Mouse (Mus musculus): ENCODE measurements at regions not wholly inside any gene's neighbourhood (a gene's known extent, or its start where the extent isn't known, plus 50 kb on each side); places are given as distances from the start of the nearest gene placed in this dataset.

DNA sequence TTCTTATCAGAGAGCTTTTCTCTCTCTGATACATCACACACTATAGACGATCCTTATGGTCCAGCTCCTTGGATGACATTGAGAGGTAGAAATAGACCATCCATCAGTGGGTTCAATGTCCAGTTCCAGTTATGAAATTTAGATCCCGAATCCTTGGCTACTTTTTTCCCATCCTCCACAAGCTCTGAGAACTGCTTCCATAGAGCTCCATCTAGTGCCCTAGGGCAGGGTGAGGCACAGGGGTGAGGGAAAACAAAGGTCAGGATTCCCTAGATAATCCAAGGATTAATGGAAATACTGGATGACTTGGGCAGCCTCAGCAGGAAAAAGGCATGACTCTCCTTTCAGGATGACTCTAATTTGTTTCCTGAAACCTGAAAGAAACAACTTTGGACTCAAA is 732.1 kb downstream of the Gsdmc2 start:
- no peak for TF ChIP-seq CHD2 (IDR thresholded peaks at IDR 0.05; ENCODE audit: low read depth, low read length)
- TF ChIP-seq ZC3H11A (IDR thresholded peaks at IDR 0.05; ENCODE audit: borderline replicate concordance, low read depth, low read length) = no peak
- no peak for TF ChIP-seq HCFC1 (IDR thresholded peaks at IDR 0.05; ENCODE audit: borderline replicate concordance, insufficient read depth, low read length)
- no peak for TF ChIP-seq ZNF384 (IDR thresholded peaks at IDR 0.05; ENCODE audit: low read depth, low read length)
- no peak for TF ChIP-seq MAFK (IDR thresholded peaks at IDR 0.05; ENCODE audit: insufficient read depth, low read depth, low read length)
- no peak for DNase-seq (ENCODE audit: low read depth, low spot score)
- Histone ChIP-seq H3K4me1 (ENCODE audit: control insufficient read depth in 2 of 2, insufficient read depth in 2 of 2, low read length in 2 of 2, poor library complexity in 1 of 2) (no peaks in the 10 kb centered on the region), H3K9ac (ENCODE audit: insufficient read depth, low read depth, low read length, poor library complexity, severe bottlenecking) (no peak overlapping the region), H3K27ac (ENCODE audit: insufficient read depth, low read depth, low read length, poor library complexity, severe bottlenecking) (no peak overlapping the region), H3K4me3 (ENCODE audit: insufficient read depth in 1 of 2, low read depth in 1 of 2, low read length in 2 of 2, poor library complexity in 1 of 2, severe bottlenecking in 1 of 2) (no peak overlapping the region), H3K9me3 (ENCODE audit: control insufficient read depth, insufficient read depth, low read depth, low read length) (no peaks in the 10 kb centered on the region), H3K36me3 (ENCODE audit: control insufficient read depth, insufficient read depth, low read length, poor library complexity, severe bottlenecking) (no peaks in the 10 kb centered on the region)
- in situ Hi-C loops (cut with MboI; ENCODE audit: low sequenced_read_pairs in 2 of 2, unreplicated experiment in 2 of 2) = no loop called here

GRCm38 (mm10) chr15:63100093-63100492 is 744.9 kb downstream of the Gsdmc2 start:
- in situ Hi-C loops (cut with MboI; ENCODE audit: low sequenced_read_pairs in 2 of 2, unreplicated experiment in 2 of 2) = no loop called here

GRCm38 (mm10) chr15:63081972-63082371 is 763.0 kb downstream of the Gsdmc2 start:
- no peak for DNase-seq (ENCODE audit: low read depth, low spot score)
- TF ChIP-seq CHD2 (IDR thresholded peaks at IDR 0.05; ENCODE audit: low read depth, low read length) (no peak), MAFK (IDR thresholded peaks at IDR 0.05; ENCODE audit: insufficient read depth, low read depth, low read length) (no peak), ZNF384 (IDR thresholded peaks at IDR 0.05; ENCODE audit: low read depth, low read length) (no peak), ZC3H11A (IDR thresholded peaks at IDR 0.05; ENCODE audit: borderline replicate concordance, low read depth, low read length) (no peak), HCFC1 (IDR thresholded peaks at IDR 0.05; ENCODE audit: borderline replicate concordance, insufficient read depth, low read length) (no peak)

More at GRCm38 (mm10) chr15:63100093-63100492, 744.9 kb downstream of the Gsdmc2 start:
- Histone ChIP-seq H3K4me3 (ENCODE audit: insufficient read depth in 1 of 2, low read depth in 1 of 2, low read length in 2 of 2, poor library complexity in 1 of 2, severe bottlenecking in 1 of 2) (no peak overlapping the region), H3K4me1 (ENCODE audit: control insufficient read depth in 2 of 2, insufficient read depth in 2 of 2, low read length in 2 of 2, poor library complexity in 1 of 2) (no peaks in the 10 kb centered on the region), H3K9ac (ENCODE audit: insufficient read depth, low read depth, low read length, poor library complexity, severe bottlenecking) (no peak overlapping the region), H3K27ac (ENCODE audit: insufficient read depth, low read depth, low read length, poor library complexity, severe bottlenecking) (no peak overlapping the region), H3K9me3 (ENCODE audit: control insufficient read depth, insufficient read depth, low read depth, low read length) (no peaks in the 10 kb centered on the region), H3K36me3 (ENCODE audit: control insufficient read depth, insufficient read depth, low read length, poor library complexity, severe bottlenecking) (no peaks in the 10 kb centered on the region)
- TF ChIP-seq MAFK (IDR thresholded peaks at IDR 0.05; ENCODE audit: insufficient read depth, low read depth, low read length) (no peak), HCFC1 (IDR thresholded peaks at IDR 0.05; ENCODE audit: borderline replicate concordance, insufficient read depth, low read length) (no peak), CHD2 (IDR thresholded peaks at IDR 0.05; ENCODE audit: low read depth, low read length) (no peak), ZNF384 (IDR thresholded peaks at IDR 0.05; ENCODE audit: low read depth, low read length) (no peak), ZC3H11A (IDR thresholded peaks at IDR 0.05; ENCODE audit: borderline replicate concordance, low read depth, low read length) (no peak)
- no peak for DNase-seq (ENCODE audit: low read depth, low spot score)

GRCm38 (mm10) chr15:63079825-63080224 is 765.2 kb downstream of the Gsdmc2 start:
- no peaks in the 10 kb centered on the region for H3K36me3 ChIP-seq (ENCODE audit: control insufficient read depth, insufficient read depth, low read length, poor library complexity, severe bottlenecking)
- H3K9me3 ChIP-seq (ENCODE audit: control insufficient read depth, insufficient read depth, low read depth, low read length) = no peaks in the 10 kb centered on the region
- no peak for TF ChIP-seq MAFK (IDR thresholded peaks at IDR 0.05; ENCODE audit: insufficient read depth, low read depth, low read length)
- TF ChIP-seq HCFC1 (IDR thresholded peaks at IDR 0.05; ENCODE audit: borderline replicate concordance, insufficient read depth, low read length) = no peak
- no peak for TF ChIP-seq ZNF384 (IDR thresholded peaks at IDR 0.05; ENCODE audit: low read depth, low read length)
- no peak for TF ChIP-seq ZC3H11A (IDR thresholded peaks at IDR 0.05; ENCODE audit: borderline replicate concordance, low read depth, low read length)
- no peak for TF ChIP-seq CHD2 (IDR thresholded peaks at IDR 0.05; ENCODE audit: low read depth, low read length)
- in situ Hi-C loops (cut with MboI; ENCODE audit: low sequenced_read_pairs in 2 of 2, unreplicated experiment in 2 of 2) = no loop called here
- no peaks in the 10 kb centered on the region for H3K4me1 ChIP-seq (ENCODE audit: control insufficient read depth in 2 of 2, insufficient read depth in 2 of 2, low read length in 2 of 2, poor library complexity in 1 of 2)
- H3K27ac ChIP-seq (ENCODE audit: insufficient read depth, low read depth, low read length, poor library complexity, severe bottlenecking) = no peak overlapping the region
- DNase-seq (ENCODE audit: low read depth, low spot score) = no peak
- H3K4me3 ChIP-seq (ENCODE audit: insufficient read depth in 1 of 2, low read depth in 1 of 2, low read length in 2 of 2, poor library complexity in 1 of 2, severe bottlenecking in 1 of 2) = no peak overlapping the region
- no peak overlapping the region for H3K9ac ChIP-seq (ENCODE audit: insufficient read depth, low read depth, low read length, poor library complexity, severe bottlenecking)

More at GRCm38 (mm10) chr15:63081972-63082371, 763.0 kb downstream of the Gsdmc2 start:
- Histone ChIP-seq H3K27ac (ENCODE audit: insufficient read depth, low read depth, low read length, poor library complexity, severe bottlenecking) (no peak overlapping the region), H3K4me1 (ENCODE audit: control insufficient read depth in 2 of 2, insufficient read depth in 2 of 2, low read length in 2 of 2, poor library complexity in 1 of 2) (no peaks in the 10 kb centered on the region), H3K9ac (ENCODE audit: insufficient read depth, low read depth, low read length, poor library complexity, severe bottlenecking) (no peak overlapping the region), H3K9me3 (ENCODE audit: control insufficient read depth, insufficient read depth, low read depth, low read length) (no peaks in the 10 kb centered on the region), H3K4me3 (ENCODE audit: insufficient read depth in 1 of 2, low read depth in 1 of 2, low read length in 2 of 2, poor library complexity in 1 of 2, severe bottlenecking in 1 of 2) (no peak overlapping the region), H3K36me3 (ENCODE audit: control insufficient read depth, insufficient read depth, low read length, poor library complexity, severe bottlenecking) (no peaks in the 10 kb centered on the region)
- in situ Hi-C loops (cut with MboI; ENCODE audit: low sequenced_read_pairs in 2 of 2, unreplicated experiment in 2 of 2) = no loop called here

DNA sequence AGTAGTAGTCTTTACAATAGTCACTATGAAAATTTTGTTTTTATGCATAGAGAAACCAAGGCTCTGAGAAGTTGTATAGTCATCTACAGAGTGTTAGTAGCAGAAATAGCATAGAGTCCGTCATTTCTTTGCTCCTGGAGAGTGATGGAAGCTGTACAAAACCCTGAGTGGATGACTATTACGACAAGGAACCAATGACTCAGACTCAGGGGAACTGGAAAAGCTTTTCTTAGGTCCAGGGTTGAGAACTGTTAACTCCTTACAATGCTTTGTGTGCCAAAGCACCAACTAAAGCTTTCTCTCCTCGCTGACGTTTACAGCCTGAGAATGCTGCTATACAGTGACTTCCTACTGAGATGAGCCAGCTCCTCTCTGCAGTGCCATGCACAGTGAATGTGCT is 773.1 kb downstream of the Gsdmc2 start:
- no peaks in the 10 kb centered on the region for H3K36me3 ChIP-seq (ENCODE audit: control insufficient read depth, insufficient read depth, low read length, poor library complexity, severe bottlenecking)
- H3K27ac ChIP-seq (ENCODE audit: insufficient read depth, low read depth, low read length, poor library complexity, severe bottlenecking) = no peak overlapping the region
- in situ Hi-C loops (cut with MboI; ENCODE audit: low sequenced_read_pairs in 2 of 2, unreplicated experiment in 2 of 2) = no loop called here
- no peak overlapping the region for H3K4me3 ChIP-seq (ENCODE audit: insufficient read depth in 1 of 2, low read depth in 1 of 2, low read length in 2 of 2, poor library complexity in 1 of 2, severe bottlenecking in 1 of 2)
- no peak overlapping the region for H3K9ac ChIP-seq (ENCODE audit: insufficient read depth, low read depth, low read length, poor library complexity, severe bottlenecking)
- DNase-seq (ENCODE audit: low read depth, low spot score) = no peak
- TF ChIP-seq HCFC1 (IDR thresholded peaks at IDR 0.05; ENCODE audit: borderline replicate concordance, insufficient read depth, low read length) (no peak), ZC3H11A (IDR thresholded peaks at IDR 0.05; ENCODE audit: borderline replicate concordance, low read depth, low read length) (no peak), CHD2 (IDR thresholded peaks at IDR 0.05; ENCODE audit: low read depth, low read length) (no peak), ZNF384 (IDR thresholded peaks at IDR 0.05; ENCODE audit: low read depth, low read length) (no peak), MAFK (IDR thresholded peaks at IDR 0.05; ENCODE audit: insufficient read depth, low read depth, low read length) (no peak)
- no peaks in the 10 kb centered on the region for H3K9me3 ChIP-seq (ENCODE audit: control insufficient read depth, insufficient read depth, low read depth, low read length)
- H3K4me1 ChIP-seq (ENCODE audit: control insufficient read depth in 2 of 2, insufficient read depth in 2 of 2, low read length in 2 of 2, poor library complexity in 1 of 2) = no peaks in the 10 kb centered on the region

All from ES-E14 (cell line).